Mouse (Mus musculus): ENCODE results near the gene Fam162a. TPM values are rescaled to one million over a fixed set of nuclear protein-coding genes. Genes with fewer than 3 reads are reported as not detected.

Gene Fam162a
- polyA plus RNA-seq, 1 experiment, result 49.2 TPM

GRCm38 (mm10) chr16:36089065-36089464, 17.7 kb upstream of the Fam162a start:
- H3K4me3 ChIP-seq (ENCODE audit: insufficient read depth, low read length), result no peak overlapping the region
- H3K27ac ChIP-seq (ENCODE audit: insufficient read depth, low read depth, low read length), result no peak overlapping the region
- H3K4me1 ChIP-seq (ENCODE audit: control insufficient read depth, insufficient read depth, low read length), result peaks cover 4% of the 10 kb centered on the region
- TF ChIP-seq POLR2A (IDR thresholded peaks at IDR 0.05; ENCODE audit: borderline replicate concordance, low read depth, low read length) (no peak), CTCF (IDR thresholded peaks at IDR 0.05; ENCODE audit: low read depth, low read length) (no peak)

DNA sequence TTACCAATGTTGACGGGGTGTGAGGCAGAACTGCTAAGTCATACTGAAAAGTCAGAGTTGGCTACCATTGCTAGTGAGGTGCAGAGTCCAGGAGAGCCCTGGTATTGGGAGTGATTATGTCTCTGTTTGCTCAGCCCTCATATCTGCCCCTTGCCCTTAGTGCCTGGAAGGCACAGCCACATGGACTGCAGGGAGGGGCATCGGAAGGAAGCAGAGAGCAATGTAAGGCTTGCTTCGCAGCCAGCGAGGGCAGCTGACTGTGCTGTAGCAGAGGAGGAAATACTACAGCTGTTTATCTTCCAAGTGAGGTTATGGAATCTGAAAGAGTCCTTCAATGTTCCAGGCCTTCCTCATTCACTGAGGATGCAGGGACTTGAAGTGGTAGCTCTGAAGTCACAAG, 16.5 kb upstream of the Fam162a start:
- Histone ChIP-seq H3K27ac (ENCODE audit: insufficient read depth, low read depth, low read length) (peak overlapping the region; percentile 23; the same call in 1 of the 2 replicates), H3K4me3 (ENCODE audit: insufficient read depth, low read length) (no peak overlapping the region), H3K4me1 (ENCODE audit: control insufficient read depth, insufficient read depth, low read length) (peaks cover 4% of the 10 kb centered on the region)
- TF ChIP-seq POLR2A (IDR thresholded peaks at IDR 0.05; ENCODE audit: borderline replicate concordance, low read depth, low read length) (no peak), CTCF (IDR thresholded peaks at IDR 0.05; ENCODE audit: low read depth, low read length) (no peak)

- Histone ChIP-seq H3K4me3 (ENCODE audit: insufficient read depth, low read length) (no peak overlapping the region), H3K4me1 (ENCODE audit: control insufficient read depth, insufficient read depth, low read length) (no peaks in the 10 kb centered on the region), H3K27ac (ENCODE audit: insufficient read depth, low read depth, low read length) (no peak overlapping the region)
- no peak for TF ChIP-seq POLR2A (IDR thresholded peaks at IDR 0.05; ENCODE audit: borderline replicate concordance, low read depth, low read length)
- no peak for TF ChIP-seq CTCF (IDR thresholded peaks at IDR 0.05; ENCODE audit: low read depth, low read length)
Measured at GRCm38 (mm10) chr16:36079916-36080315, 8.5 kb upstream of the Fam162a start.

GRCm38 (mm10) chr16:36074772-36075171, 3.4 kb upstream of the Fam162a start:
- Histone ChIP-seq H3K27ac (ENCODE audit: insufficient read depth, low read depth, low read length) (no peak overlapping the region), H3K4me3 (ENCODE audit: insufficient read depth, low read length) (no peak overlapping the region), H3K4me1 (ENCODE audit: control insufficient read depth, insufficient read depth, low read length) (peaks cover 8% of the 10 kb centered on the region)
- TF ChIP-seq CTCF (IDR thresholded peaks at IDR 0.05; ENCODE audit: low read depth, low read length) (no peak), POLR2A (IDR thresholded peaks at IDR 0.05; ENCODE audit: borderline replicate concordance, low read depth, low read length) (no peak)

- peaks cover 28% of the 10 kb centered on the region for H3K4me1 ChIP-seq (ENCODE audit: control insufficient read depth, insufficient read depth, low read length)
- peak overlapping the region; percentile 85 for H3K4me3 ChIP-seq (ENCODE audit: insufficient read depth, low read length)
- peak overlapping the region; percentile 49 for H3K27ac ChIP-seq (ENCODE audit: insufficient read depth, low read depth, low read length)
- TF ChIP-seq POLR2A (IDR thresholded peaks at IDR 0.05; ENCODE audit: borderline replicate concordance, low read depth, low read length), result no peak
- TF ChIP-seq CTCF (IDR thresholded peaks at IDR 0.05; ENCODE audit: low read depth, low read length), result no peak
Measured at GRCm38 (mm10) chr16:36072410-36073011, 1.1 kb upstream of the Fam162a start.

DNA sequence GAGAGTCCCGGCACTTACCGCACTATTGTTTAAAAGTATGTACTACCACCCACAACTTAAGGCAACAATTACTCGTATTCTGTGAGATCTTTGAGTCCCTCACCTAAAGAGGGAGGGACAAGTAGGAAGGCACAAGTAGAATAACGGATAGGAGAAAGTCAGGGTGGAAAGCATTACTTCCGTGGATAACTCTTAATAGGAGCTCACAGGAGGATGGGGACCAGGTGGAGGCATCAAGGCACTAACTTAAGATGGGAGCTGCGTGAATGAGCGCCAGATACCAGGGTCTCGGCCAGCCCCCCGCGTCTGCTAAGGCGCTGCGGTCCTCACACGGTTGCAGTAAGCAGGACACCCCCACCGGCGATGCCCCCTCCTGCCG, 334 bp downstream of the Fam162a start:
- no peak overlapping the region; the same call in 1 of the 2 replicates for H3K27ac ChIP-seq (ENCODE audit: insufficient read depth, low read depth, low read length)
- H3K4me1 ChIP-seq (ENCODE audit: control insufficient read depth, insufficient read depth, low read length), result peaks cover 36% of the 10 kb centered on the region
- peak overlapping the region; percentile 85 for H3K4me3 ChIP-seq (ENCODE audit: insufficient read depth, low read length)
- TF ChIP-seq CTCF (IDR thresholded peaks at IDR 0.05; ENCODE audit: low read depth, low read length) (no peak), POLR2A (IDR thresholded peaks at IDR 0.05; ENCODE audit: borderline replicate concordance, low read depth, low read length) (no peak)

DNA sequence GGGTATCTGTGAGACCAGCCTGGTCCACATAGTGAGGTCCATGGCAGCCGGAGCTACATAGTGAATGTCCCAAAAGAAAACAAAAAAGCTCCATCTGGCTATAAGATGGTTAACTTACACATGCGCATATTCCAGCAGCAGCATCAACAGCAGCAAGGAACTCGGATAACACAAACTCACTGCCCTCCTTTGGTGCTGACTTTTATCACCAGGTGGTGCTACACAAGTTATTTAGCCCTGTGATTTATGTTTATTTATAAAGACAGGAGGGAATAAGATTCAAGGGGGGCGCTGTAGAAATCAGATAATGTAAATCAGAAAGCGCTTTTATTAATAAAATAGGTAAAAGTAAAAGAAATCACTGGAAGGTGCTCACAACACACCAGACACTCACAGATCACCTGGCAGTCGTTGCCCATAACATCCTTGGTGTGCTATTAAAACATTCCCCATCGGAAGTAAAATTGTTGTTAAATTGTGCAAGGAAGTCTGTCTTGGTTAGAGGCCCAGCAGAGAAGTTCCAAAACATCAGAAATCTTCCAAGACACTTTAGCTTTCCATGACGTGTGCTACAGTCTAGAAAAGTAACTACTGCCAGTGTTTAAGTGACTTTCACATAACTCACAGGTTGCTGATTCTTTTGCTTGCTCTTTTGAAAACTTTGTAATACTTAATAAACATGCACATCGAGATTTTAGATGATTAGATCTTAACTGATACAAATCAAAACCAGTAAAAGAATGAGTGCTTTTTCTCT, 1.4 kb downstream of the Fam162a start:
- H3K4me1 ChIP-seq (ENCODE audit: control insufficient read depth, insufficient read depth, low read length), result peaks cover 36% of the 10 kb centered on the region
- no peak overlapping the region for H3K27ac ChIP-seq (ENCODE audit: insufficient read depth, low read depth, low read length)
- H3K4me3 ChIP-seq (ENCODE audit: insufficient read depth, low read length), result peak overlapping the region; percentile 85; the same call in 1 of the 2 replicates
- TF ChIP-seq POLR2A (IDR thresholded peaks at IDR 0.05; ENCODE audit: borderline replicate concordance, low read depth, low read length), result no peak
- TF ChIP-seq CTCF (IDR thresholded peaks at IDR 0.05; ENCODE audit: low read depth, low read length), result no peak

- peaks cover 29% of the 10 kb centered on the region for H3K4me1 ChIP-seq (ENCODE audit: control insufficient read depth, insufficient read depth, low read length)
- H3K27ac ChIP-seq (ENCODE audit: insufficient read depth, low read depth, low read length), result no peak overlapping the region
- H3K4me3 ChIP-seq (ENCODE audit: insufficient read depth, low read length), result no peak overlapping the region
- TF ChIP-seq CTCF (IDR thresholded peaks at IDR 0.05; ENCODE audit: low read depth, low read length), result no peak
- no peak for TF ChIP-seq POLR2A (IDR thresholded peaks at IDR 0.05; ENCODE audit: borderline replicate concordance, low read depth, low read length)
Measured at GRCm38 (mm10) chr16:36068356-36068755, 3.0 kb downstream of the Fam162a start.

GRCm38 (mm10) chr16:36067694-36068093, 3.7 kb downstream of the Fam162a start:
- no peak for TF ChIP-seq CTCF (IDR thresholded peaks at IDR 0.05; ENCODE audit: low read depth, low read length)
- TF ChIP-seq POLR2A (IDR thresholded peaks at IDR 0.05; ENCODE audit: borderline replicate concordance, low read depth, low read length), result no peak
- Histone ChIP-seq H3K4me1 (ENCODE audit: control insufficient read depth, insufficient read depth, low read length) (peaks cover 29% of the 10 kb centered on the region), H3K4me3 (ENCODE audit: insufficient read depth, low read length) (no peak overlapping the region), H3K27ac (ENCODE audit: insufficient read depth, low read depth, low read length) (peak overlapping the region; percentile 34)

- no peak for TF ChIP-seq POLR2A (IDR thresholded peaks at IDR 0.05; ENCODE audit: borderline replicate concordance, low read depth, low read length)
- no peak overlapping the region for H3K4me3 ChIP-seq (ENCODE audit: insufficient read depth, low read length)
- no peak overlapping the region for H3K27ac ChIP-seq (ENCODE audit: insufficient read depth, low read depth, low read length)
- peaks cover 40% of the 10 kb centered on the region for H3K4me1 ChIP-seq (ENCODE audit: control insufficient read depth, insufficient read depth, low read length)
Measured at GRCm38 (mm10) chr16:36064904-36065303, 6.5 kb downstream of the Fam162a start.

Measured in bone marrow macrophage, adult 2 months (primary cell).